Mouse (Mus musculus): Measurements from ENCODE around the gene Tbx19. TPM values are rescaled to one million over a fixed set of nuclear protein-coding genes. Genes with fewer than 3 reads are reported as not detected.

Gene Tbx19
- polyA plus RNA-seq, 1 experiment from 2014 or later: not detected

GRCm38 (mm10) chr1:165187357-165187756 is 26.8 kb upstream of the Tbx19 start:
- Histone ChIP-seq H3K27ac (ENCODE audit: low read length) (no peak overlapping the region), H3K4me3 (replicated peaks; ENCODE audit: low read length) (no peak overlapping the region), H3K9ac (replicated peaks; ENCODE audit: low read depth, low read length) (no peak overlapping the region), H3K4me2 (ENCODE audit: low read length) (no peak overlapping the region), H3K4me1 (replicated peaks; ENCODE audit: control insufficient read depth, insufficient read depth, low read length) (no peaks in the 10 kb centered on the region; the same call in 1 of the 2 replicates), H3K9me3 (ENCODE audit: control insufficient read depth, low read length) (no peaks in the 10 kb centered on the region), H3K36me3 (ENCODE audit: control insufficient read depth, insufficient read depth) (no peaks in the 10 kb centered on the region), H3K27me3 (replicated peaks; ENCODE audit: control insufficient read depth, insufficient read depth, low read length) (no peaks in the 10 kb centered on the region)
- 47% methylated on average over 5 of the region's 5 CpGs for WGBS
- ATAC-seq: peak; percentile 56; the same call in 1 of the 2 replicates

- 76% methylated on average over 12 of the region's 12 CpGs for WGBS
- no peak for ATAC-seq
Observed at GRCm38 (mm10) chr1:165186491-165186890, 25.9 kb upstream of the Tbx19 start.

GRCm38 (mm10) chr1:165185116-165185515 is 24.5 kb upstream of the Tbx19 start:
- Histone ChIP-seq H3K36me3 (ENCODE audit: control insufficient read depth, insufficient read depth) (no peaks in the 10 kb centered on the region), H3K4me1 (replicated peaks; ENCODE audit: control insufficient read depth, insufficient read depth, low read length) (no peaks in the 10 kb centered on the region; the same call in 1 of the 2 replicates), H3K27ac (ENCODE audit: low read length) (no peak overlapping the region), H3K9me3 (ENCODE audit: control insufficient read depth, low read length) (no peaks in the 10 kb centered on the region), H3K4me2 (ENCODE audit: low read length) (no peak overlapping the region), H3K9ac (replicated peaks; ENCODE audit: low read depth, low read length) (no peak overlapping the region), H3K4me3 (replicated peaks; ENCODE audit: low read length) (no peak overlapping the region), H3K27me3 (replicated peaks; ENCODE audit: control insufficient read depth, insufficient read depth, low read length) (no peaks in the 10 kb centered on the region)
- 28% methylated on average over 7 of the region's 7 CpGs for WGBS
- no peak for ATAC-seq

More at GRCm38 (mm10) chr1:165186491-165186890, 25.9 kb upstream of the Tbx19 start:
- no peak overlapping the region for H3K27ac ChIP-seq (ENCODE audit: low read length)
- H3K4me3 ChIP-seq (replicated peaks; ENCODE audit: low read length): no peak overlapping the region
- no peaks in the 10 kb centered on the region for H3K36me3 ChIP-seq (ENCODE audit: control insufficient read depth, insufficient read depth)
- H3K4me1 ChIP-seq (replicated peaks; ENCODE audit: control insufficient read depth, insufficient read depth, low read length): no peaks in the 10 kb centered on the region; the same call in 1 of the 2 replicates
- no peak overlapping the region for H3K9ac ChIP-seq (replicated peaks; ENCODE audit: low read depth, low read length)
- H3K27me3 ChIP-seq (replicated peaks; ENCODE audit: control insufficient read depth, insufficient read depth, low read length): no peaks in the 10 kb centered on the region
- no peaks in the 10 kb centered on the region for H3K9me3 ChIP-seq (ENCODE audit: control insufficient read depth, low read length)
- H3K4me2 ChIP-seq (ENCODE audit: low read length): no peak overlapping the region

GRCm38 (mm10) chr1:165184178-165184577 is 23.6 kb upstream of the Tbx19 start:
- H3K27ac ChIP-seq (ENCODE audit: low read length): no peak overlapping the region
- 91% methylated on average over 3 of the region's 3 CpGs for WGBS
- no peak for ATAC-seq
- H3K4me3 ChIP-seq (replicated peaks; ENCODE audit: low read length): no peak overlapping the region
- no peaks in the 10 kb centered on the region for H3K27me3 ChIP-seq (replicated peaks; ENCODE audit: control insufficient read depth, insufficient read depth, low read length)
- H3K36me3 ChIP-seq (ENCODE audit: control insufficient read depth, insufficient read depth): no peaks in the 10 kb centered on the region
- H3K4me1 ChIP-seq (replicated peaks; ENCODE audit: control insufficient read depth, insufficient read depth, low read length): no peaks in the 10 kb centered on the region; the same call in 1 of the 2 replicates
- H3K9me3 ChIP-seq (ENCODE audit: control insufficient read depth, low read length): no peaks in the 10 kb centered on the region
- H3K4me2 ChIP-seq (ENCODE audit: low read length): no peak overlapping the region
- H3K9ac ChIP-seq (replicated peaks; ENCODE audit: low read depth, low read length): no peak overlapping the region

- Histone ChIP-seq H3K9me3 (ENCODE audit: control insufficient read depth, low read length) (no peaks in the 10 kb centered on the region), H3K27ac (ENCODE audit: low read length) (no peak overlapping the region), H3K4me3 (replicated peaks; ENCODE audit: low read length) (no peak overlapping the region), H3K4me2 (ENCODE audit: low read length) (no peak overlapping the region), H3K4me1 (replicated peaks; ENCODE audit: control insufficient read depth, insufficient read depth, low read length) (no peaks in the 10 kb centered on the region; the same call in 1 of the 2 replicates), H3K36me3 (ENCODE audit: control insufficient read depth, insufficient read depth) (no peaks in the 10 kb centered on the region), H3K27me3 (replicated peaks; ENCODE audit: control insufficient read depth, insufficient read depth, low read length) (no peaks in the 10 kb centered on the region), H3K9ac (replicated peaks; ENCODE audit: low read depth, low read length) (no peak overlapping the region)
- no peak for ATAC-seq
- WGBS: 82% methylated on average over 6 of the region's 6 CpGs
Observed at GRCm38 (mm10) chr1:165183400-165183799, 22.8 kb upstream of the Tbx19 start.

- H3K27ac ChIP-seq (ENCODE audit: low read length): no peak overlapping the region
- WGBS: 76% methylated on average over 5 of the region's 5 CpGs
- no peaks in the 10 kb centered on the region for H3K4me1 ChIP-seq (replicated peaks; ENCODE audit: control insufficient read depth, insufficient read depth, low read length)
- H3K9me3 ChIP-seq (ENCODE audit: control insufficient read depth, low read length): no peaks in the 10 kb centered on the region
- ATAC-seq: no peak
- no peaks in the 10 kb centered on the region for H3K36me3 ChIP-seq (ENCODE audit: control insufficient read depth, insufficient read depth)
- no peak overlapping the region for H3K9ac ChIP-seq (replicated peaks; ENCODE audit: low read depth, low read length)
- H3K4me2 ChIP-seq (ENCODE audit: low read length): no peak overlapping the region
- H3K27me3 ChIP-seq (replicated peaks; ENCODE audit: control insufficient read depth, insufficient read depth, low read length): no peaks in the 10 kb centered on the region
- no peak overlapping the region for H3K4me3 ChIP-seq (replicated peaks; ENCODE audit: low read length)
Observed at GRCm38 (mm10) chr1:165179321-165179720, 18.7 kb upstream of the Tbx19 start.

- no peak overlapping the region for H3K4me3 ChIP-seq (replicated peaks; ENCODE audit: low read length)
- no peaks in the 10 kb centered on the region for H3K4me1 ChIP-seq (replicated peaks; ENCODE audit: control insufficient read depth, insufficient read depth, low read length)
- H3K27me3 ChIP-seq (replicated peaks; ENCODE audit: control insufficient read depth, insufficient read depth, low read length): no peaks in the 10 kb centered on the region
- H3K36me3 ChIP-seq (ENCODE audit: control insufficient read depth, insufficient read depth): no peaks in the 10 kb centered on the region
- no peak for ATAC-seq
- H3K9ac ChIP-seq (replicated peaks; ENCODE audit: low read depth, low read length): no peak overlapping the region
- H3K4me2 ChIP-seq (ENCODE audit: low read length): no peak overlapping the region
- no peak overlapping the region for H3K27ac ChIP-seq (ENCODE audit: low read length)
- no peaks in the 10 kb centered on the region for H3K9me3 ChIP-seq (ENCODE audit: control insufficient read depth, low read length)
- 73% methylated on average over 6 of the region's 6 CpGs for WGBS
Observed at GRCm38 (mm10) chr1:165178075-165178474, 17.5 kb upstream of the Tbx19 start.

- WGBS: 55% methylated on average over 6 of the region's 9 CpGs
- H3K9ac ChIP-seq (replicated peaks; ENCODE audit: low read depth, low read length): no peak overlapping the region
- no peak for ATAC-seq
- H3K4me1 ChIP-seq (replicated peaks; ENCODE audit: control insufficient read depth, insufficient read depth, low read length): no peaks in the 10 kb centered on the region
- H3K9me3 ChIP-seq (ENCODE audit: control insufficient read depth, low read length): no peaks in the 10 kb centered on the region
- no peak overlapping the region for H3K27ac ChIP-seq (ENCODE audit: low read length)
- H3K27me3 ChIP-seq (replicated peaks; ENCODE audit: control insufficient read depth, insufficient read depth, low read length): no peaks in the 10 kb centered on the region
- no peaks in the 10 kb centered on the region for H3K36me3 ChIP-seq (ENCODE audit: control insufficient read depth, insufficient read depth)
- H3K4me2 ChIP-seq (ENCODE audit: low read length): no peak overlapping the region
- no peak overlapping the region for H3K4me3 ChIP-seq (replicated peaks; ENCODE audit: low read length)
Observed at GRCm38 (mm10) chr1:165174059-165174616, 13.6 kb upstream of the Tbx19 start.

- H3K9me3 ChIP-seq (ENCODE audit: control insufficient read depth, low read length): no peaks in the 10 kb centered on the region
- WGBS: 76% methylated on average over 7 of the region's 8 CpGs
- H3K9ac ChIP-seq (replicated peaks; ENCODE audit: low read depth, low read length): no peak overlapping the region
- H3K27me3 ChIP-seq (replicated peaks; ENCODE audit: control insufficient read depth, insufficient read depth, low read length): no peaks in the 10 kb centered on the region
- no peaks in the 10 kb centered on the region for H3K36me3 ChIP-seq (ENCODE audit: control insufficient read depth, insufficient read depth)
- no peak overlapping the region for H3K4me2 ChIP-seq (ENCODE audit: low read length)
- H3K4me3 ChIP-seq (replicated peaks; ENCODE audit: low read length): no peak overlapping the region
- H3K27ac ChIP-seq (ENCODE audit: low read length): no peak overlapping the region
- ATAC-seq: no peak
- H3K4me1 ChIP-seq (replicated peaks; ENCODE audit: control insufficient read depth, insufficient read depth, low read length): no peaks in the 10 kb centered on the region
Observed at GRCm38 (mm10) chr1:165171277-165171676, 10.7 kb upstream of the Tbx19 start.

GRCm38 (mm10) chr1:165170157-165170556 is 9.6 kb upstream of the Tbx19 start:
- Histone ChIP-seq H3K36me3 (ENCODE audit: control insufficient read depth, insufficient read depth) (no peaks in the 10 kb centered on the region), H3K9ac (replicated peaks; ENCODE audit: low read depth, low read length) (no peak overlapping the region), H3K27me3 (replicated peaks; ENCODE audit: control insufficient read depth, insufficient read depth, low read length) (no peaks in the 10 kb centered on the region), H3K27ac (ENCODE audit: low read length) (no peak overlapping the region), H3K4me2 (ENCODE audit: low read length) (no peak overlapping the region), H3K9me3 (ENCODE audit: control insufficient read depth, low read length) (0 out of 2 replicates have a peak, but pooled peaks cover 2% of the 10 kb centered on the region), H3K4me1 (replicated peaks; ENCODE audit: control insufficient read depth, insufficient read depth, low read length) (no peaks in the 10 kb centered on the region), H3K4me3 (replicated peaks; ENCODE audit: low read length) (no peak overlapping the region)
- WGBS: 82% methylated on average over 5 of the region's 5 CpGs
- ATAC-seq: no peak
